Mouse (Mus musculus) ES-E14 (cell line): ENCODE measurements around the gene Gsdma3.

Experiments used
- CHD2 ChIP-seq: IDR thresholded peaks from 2 replicates; pipeline ENCODE4 v1.6.1; 2014; ENCODE audit warnings: mild to moderate bottlenecking, low read depth, low read length, inconsistent platforms
- MAFK ChIP-seq: IDR thresholded peaks from 2 replicates; pipeline ENCODE4 v1.6.1; 2014; ENCODE audit warnings: mild to moderate bottlenecking, low read depth, low read length, inconsistent platforms; ENCODE audit not compliant: insufficient read depth
- ZNF384 ChIP-seq: IDR thresholded peaks from 2 replicates; pipeline ENCODE4 v1.6.1; 2012; ENCODE audit warnings: low read depth, low read length, inconsistent platforms

DNA sequence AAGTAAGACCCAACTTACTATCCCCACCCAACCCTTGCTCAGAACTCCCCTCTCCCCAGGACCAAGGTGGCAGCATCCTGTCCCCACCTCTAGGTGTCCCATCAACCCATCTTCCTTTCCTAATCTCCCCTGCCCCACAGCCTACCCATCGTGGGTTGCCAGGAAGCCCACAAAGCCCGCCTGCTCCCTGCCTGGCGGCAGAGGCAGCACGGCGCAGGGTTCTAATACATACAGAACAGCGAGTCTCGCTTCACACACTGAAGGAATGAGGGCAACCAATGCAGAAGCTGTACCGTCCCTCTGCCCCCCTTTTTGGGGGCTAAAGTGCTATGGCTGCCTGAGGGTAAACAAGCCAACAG, 44.2 kb upstream of the Gsdma3 start:
- no peak for TF ChIP-seq CHD2
- TF ChIP-seq ZNF384 = no peak
- no peak for TF ChIP-seq MAFK
